Mouse (Mus musculus) ES-CJ7 (cell line): ENCODE data around the gene Aym1.
A peak's percentile ranks its signal among the peaks of the same experiment; 100 is the strongest.

ENCODE experiments used
- DNase-seq: peaks from one replicate; pipeline ENCODE4 v3.0.0; 2011; ENCODE audit warnings: low read depth, low spot score

The Aym1 gene

DNA sequence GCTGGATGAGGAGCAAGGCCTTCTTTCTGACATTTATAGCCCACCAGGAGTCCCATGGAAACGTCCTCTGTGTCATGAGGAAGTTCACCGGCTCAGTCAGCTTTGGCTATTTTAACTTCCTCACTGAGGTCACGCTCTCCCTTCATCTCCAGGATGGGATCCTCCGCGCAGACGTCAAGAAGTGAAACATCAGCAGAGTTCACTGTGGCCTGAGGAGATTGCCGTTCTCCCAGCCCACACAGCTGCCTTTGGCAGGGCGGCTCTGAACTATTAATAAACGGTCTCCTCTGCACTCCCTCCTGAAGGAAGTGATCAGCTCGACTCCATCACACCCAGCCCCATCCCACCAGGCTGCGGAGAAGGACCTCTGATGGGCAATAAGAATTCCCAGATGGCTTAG is 45.6 kb downstream of the Aym1 start:
- DNase-seq: no peak

DNA sequence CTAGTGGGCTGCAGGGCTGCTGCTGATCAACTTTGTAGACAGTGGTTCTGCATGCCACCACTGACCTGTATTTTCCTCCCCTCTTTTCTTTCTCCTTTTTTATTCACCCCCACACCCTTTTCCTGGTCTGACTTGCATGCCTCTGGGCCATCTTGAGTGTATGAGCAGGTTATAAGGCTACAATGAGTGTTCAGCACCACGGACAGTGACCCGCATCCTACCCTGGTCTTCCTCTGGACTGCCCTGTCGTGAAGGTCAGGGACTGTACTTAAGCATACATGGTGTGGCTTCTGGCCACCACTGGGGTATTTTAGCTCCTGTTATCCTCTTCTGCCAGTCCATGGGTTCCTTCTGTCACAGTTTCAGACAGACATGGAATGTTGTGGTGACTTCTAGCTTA is 50.3 kb downstream of the Aym1 start:
- DNase-seq: peak; percentile 72
